7 mouse cellular contexts compared by ENCODE assay signal in the genomic region with DNA sequence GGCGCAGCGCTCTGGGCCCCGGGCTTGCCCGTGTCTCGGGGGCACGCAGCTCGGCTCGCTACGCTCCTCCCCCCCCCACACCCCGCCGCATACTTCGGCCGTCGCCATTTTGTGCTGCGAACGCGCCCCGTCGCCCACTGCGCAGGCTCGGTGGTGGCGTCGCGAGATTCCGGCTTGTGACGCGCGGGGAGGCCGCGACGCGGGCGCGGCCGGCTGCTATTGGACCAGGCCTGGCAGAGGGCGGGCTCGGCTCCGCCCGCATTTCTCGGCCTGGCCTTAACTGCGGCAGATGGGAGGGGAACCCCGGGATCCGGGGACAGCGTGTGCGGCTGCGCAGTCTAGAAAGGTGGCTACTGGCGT. TPM values are rescaled to one million over a fixed set of nuclear protein-coding genes. Genes with fewer than 3 reads are reported as not detected.
A peak's percentile ranks its signal among the peaks of the same experiment; 100 is the strongest.
DNase-seq lines count a peak whose midpoint lies in the region; ATAC-seq and TF ChIP-seq lines count a peak whose summit lies in the region.

No protein-coding gene starts in this region.

- peak overlapping the region; percentile 61 for H3K4me2 ChIP-seq in intestine, embryonic 16.5 days (ENCODE audit: low read depth, low read length)
- H3K4me2 ChIP-seq in midbrain, embryonic 12.5 days (replicated peaks): peak overlapping the region; percentile 59

- H3K27me3 ChIP-seq in intestine, embryonic 16.5 days (replicated peaks; ENCODE audit: control insufficient read depth, insufficient read depth, low read length): no peaks in the 10 kb centered on the region
- H3K27me3 ChIP-seq in midbrain, embryonic 12.5 days: no peaks in the 10 kb centered on the region
- no peaks in the 10 kb centered on the region for H3K27me3 ChIP-seq in small intestine, adult 2 months (ENCODE audit: control insufficient read depth, insufficient read depth, low read length)

- intact Hi-C loops in gastrocnemius, postnatal 36 days (cut with DNase I): no loop called here
- intact Hi-C loops in left cerebral cortex, postnatal 4 days (cut with DNase I): no loop called here

- peaks cover 5% of the 10 kb centered on the region; the same call in 1 of the 2 replicates for H3K36me3 ChIP-seq in intestine, embryonic 16.5 days (ENCODE audit: control insufficient read depth, insufficient read depth, low read length)
- peaks cover 33% of the 10 kb centered on the region for H3K36me3 ChIP-seq in midbrain, embryonic 12.5 days
- peaks cover 33% of the 10 kb centered on the region for H3K36me3 ChIP-seq in small intestine, adult 2 months (ENCODE audit: control insufficient read depth, insufficient read depth, low read length)

- ATAC-seq in intestine, embryonic 16.5 days: peak; percentile 97
- peak; percentile 94 for ATAC-seq in midbrain, embryonic 12.5 days (ENCODE audit: low FRiP score, low read depth)

- H3K27ac ChIP-seq in intestine, embryonic 16.5 days (ENCODE audit: low read length): peak overlapping the region; percentile 97
- H3K27ac ChIP-seq in midbrain, embryonic 12.5 days (replicated peaks): peak overlapping the region; percentile 91
- H3K27ac ChIP-seq in small intestine, adult 2 months (ENCODE audit: insufficient read depth, low read depth, low read length): peak overlapping the region; percentile 95

- peak; percentile 97 for DNase-seq in adrenal gland, adult 2 months
- peak; percentile 95 for DNase-seq in embryo, embryonic 11.5 days (ENCODE audit: low read depth, low spot score)
- peak; percentile 89 to 94 for DNase-seq in gastrocnemius, postnatal 36 days
- peak; percentile 97 for DNase-seq in left cerebral cortex, postnatal 4 days

- H3K9ac ChIP-seq in intestine, embryonic 16.5 days (ENCODE audit: low read depth, low read length): peak overlapping the region; percentile 95
- H3K9ac ChIP-seq in midbrain, embryonic 12.5 days (replicated peaks): peak overlapping the region; percentile 92

- WGBS in intestine, embryonic 16.5 days: 0% methylated on average over 47 of the region's 47 CpGs
- under 1% methylated on average over 47 of the region's 47 CpGs for WGBS in midbrain, embryonic 12.5 days
- WGBS in small intestine, adult 2 months: 1% methylated on average over 46 of the region's 47 CpGs

- no peak for TF ChIP-seq CTCF in small intestine, adult 2 months (IDR thresholded peaks at IDR 0.05; ENCODE audit: extremely low read depth, insufficient read length, insufficient replicate concordance, low read depth, low read length)

- H3K9me3 ChIP-seq in intestine, embryonic 16.5 days (ENCODE audit: control insufficient read depth, low read length): no peaks in the 10 kb centered on the region
- no peaks in the 10 kb centered on the region for H3K9me3 ChIP-seq in midbrain, embryonic 12.5 days

- H3K4me1 ChIP-seq in intestine, embryonic 16.5 days (ENCODE audit: control insufficient read depth, insufficient read depth, low read length): peaks cover 9% of the 10 kb centered on the region
- peaks cover 10% of the 10 kb centered on the region for H3K4me1 ChIP-seq in midbrain, embryonic 12.5 days
- peaks cover 4% of the 10 kb centered on the region; the same call in 1 of the 2 replicates for H3K4me1 ChIP-seq in small intestine, adult 2 months (ENCODE audit: control insufficient read depth, insufficient read depth, insufficient read length, low read length)

- peak overlapping the region; percentile 92 for H3K4me3 ChIP-seq in intestine, embryonic 16.5 days (ENCODE audit: low read length)
- peak overlapping the region; percentile 98 for H3K4me3 ChIP-seq in midbrain, embryonic 12.5 days
- peak overlapping the region; percentile 83 for H3K4me3 ChIP-seq in small intestine, adult 2 months (ENCODE audit: low read depth, low read length)

- peak; percentile 74 for TF ChIP-seq POLR2A in small intestine, adult 2 months (IDR thresholded peaks at IDR 0.05; ENCODE audit: low read depth, low read length)

RNA-seq across cellular contexts. Expression of gene Srsf5, which starts 0.7 kb away (rescaled TPM):
- 100 to 1,000 TPM; 249 to 348 TPM for total RNA-seq in adrenal gland, adult 2 months (2021)
- polyA plus RNA-seq in adrenal gland, adult 2 months (2012; rRNA removed): 126 and 136 TPM in 2 replicates
- total RNA-seq in gastrocnemius, postnatal 36 days (2021): 100 to 1,000 TPM in 1 of 2 experiments, 10 to 100 TPM in 1; 68.5 to 119 TPM
- 466 and 492 TPM in 2 replicates for polyA plus RNA-seq in intestine, embryonic 16.5 days (2015; fragmentation: Nextera tagmentation; extraction: Ambion mirVana)
- total RNA-seq in left cerebral cortex, postnatal 4 days (2021): 100 to 1,000 TPM; 307 to 334 TPM
- polyA plus RNA-seq in midbrain, embryonic 12.5 days (2016; fragmentation: Nextera tagmentation; extraction: Ambion mirVana): 611 and 617 TPM in 2 replicates
- 90.3 and 250 TPM in 2 replicates for polyA plus RNA-seq in small intestine, adult 2 months (2012; rRNA removed)

RNA-seq across cellular contexts. Expression of gene Slc10a1, which starts 22.5 kb away (rescaled TPM):
- 1 to 10 TPM in 1 of 2 experiments, not detected in 1; 2.3 TPM for total RNA-seq in adrenal gland, adult 2 months (2021)
- 0.67 TPM in 1 of 2 replicates, not detected in the other for polyA plus RNA-seq in adrenal gland, adult 2 months (2012; rRNA removed)
- total RNA-seq in gastrocnemius, postnatal 36 days (2021): not detected
- 0.48 and 0.70 TPM in 2 replicates for polyA plus RNA-seq in intestine, embryonic 16.5 days (2015; fragmentation: Nextera tagmentation; extraction: Ambion mirVana)
- total RNA-seq in left cerebral cortex, postnatal 4 days (2021): not detected
- polyA plus RNA-seq in midbrain, embryonic 12.5 days (2016; fragmentation: Nextera tagmentation; extraction: Ambion mirVana): 0.55 and 0.83 TPM in 2 replicates
- not detected in 2 replicates for polyA plus RNA-seq in small intestine, adult 2 months (2012; rRNA removed)

Comparison
In these comparisons a context has a peak if more than half of its experiments do, and no peak if none do; other contexts are left out.
1. Peak in every context shown above with its lines: DNase-seq, ATAC-seq, H3K4me3 ChIP-seq and H3K27ac ChIP-seq.